ENCODE assay signal across 18 mouse cellular contexts in the genomic region with DNA sequence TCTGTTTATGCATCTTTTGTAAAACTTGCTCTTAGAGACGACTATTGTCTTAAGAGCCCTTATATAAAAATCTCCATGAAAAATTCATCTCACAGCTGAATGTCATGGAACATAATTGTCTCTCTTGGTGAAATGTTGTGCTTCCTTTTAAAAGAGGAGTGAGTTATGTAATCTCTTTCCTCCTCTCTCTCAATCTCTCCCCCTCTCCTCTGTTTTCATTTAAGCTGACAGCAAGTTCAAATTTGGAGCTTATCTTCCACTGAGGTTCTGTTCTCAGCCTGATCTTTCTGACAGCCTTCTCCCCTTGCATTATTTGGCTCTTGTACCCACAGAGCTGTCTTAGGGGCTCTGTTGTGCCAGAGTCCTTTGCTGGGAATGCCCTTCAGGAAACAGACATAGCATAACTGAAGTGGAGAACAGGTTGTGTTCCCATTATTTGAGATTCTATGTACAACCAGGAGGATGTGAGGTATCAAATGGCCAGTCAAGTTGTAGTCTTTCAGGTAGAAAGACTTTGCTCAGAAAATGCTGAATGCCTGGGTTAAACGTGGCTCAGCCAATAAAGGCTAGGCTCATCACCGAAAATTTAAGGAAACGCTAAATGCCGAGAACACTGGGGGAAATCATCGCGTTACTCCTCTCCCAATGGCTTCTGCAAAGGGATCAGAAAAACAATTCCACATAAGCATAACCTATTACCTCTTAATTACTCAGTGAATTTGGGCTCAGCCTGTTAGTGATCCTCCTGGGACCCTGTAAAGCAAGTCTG.
DNase-seq lines count a peak whose midpoint lies in the region; TF ChIP-seq lines count a peak whose summit lies in the region.
"Had no signal": no experiment of that assay in that cellular context is flagged by ENCODE, and none has a peak within 500 bp of the region (broad histone marks: within the 10 kb centered on the region; RNA-seq: fewer than 3 reads in every experiment).

No protein-coding gene starts in this region.

- no peak for TF ChIP-seq CTCF in layer of hippocampus, adult 2 months (conservative IDR thresholded peaks at IDR 0.05)

- peak; percentile 20 to 36 for DNase-seq in frontal cortex, postnatal 36 days (ENCODE audit: low spot score in 2 of 2)
- DNase-seq in frontal cortex, postnatal 10 days (ENCODE audit: low spot score in 2 of 2): no peak
- no peak for DNase-seq in layer of hippocampus, adult 2 months (ENCODE audit: low spot score in 2 of 2)
- no peak for DNase-seq in layer of hippocampus, postnatal 14 days (ENCODE audit: low spot score in 2 of 2)
- peak; percentile 26 for DNase-seq in right cerebral cortex, adult 18-20 months
- no peak for DNase-seq in right cerebral cortex, adult 2 months (ENCODE audit: low spot score in 2 of 2)
- no peak for DNase-seq in adrenal gland, postnatal 25 days
- DNase-seq: adrenal gland, postnatal 14 days; cerebellum, adult 2 months; cerebellum, postnatal 10 days; embryo, embryonic 11 days; heart, postnatal 10 days; heart, postnatal 4 days had no signal

- H3K27ac ChIP-seq in layer of hippocampus, adult 2 months: peak overlapping the region; percentile 84
- H3K27ac ChIP-seq: embryonic facial prominence, embryonic 15.5 days; forebrain, embryonic 10.5 days; heart, embryonic 13.5 days; hindbrain, embryonic 12.5 days had no signal

- no peak overlapping the region for H3K4me3 ChIP-seq in layer of hippocampus, adult 2 months
- H3K4me3 ChIP-seq: embryonic facial prominence, embryonic 15.5 days; erythroblast, embryonic 14.5 days; forebrain, embryonic 10.5 days; heart, embryonic 13.5 days; hindbrain, embryonic 12.5 days had no signal

Comparison
In these comparisons a context has a peak if more than half of its experiments do, and no peak if none do; other contexts are left out.
1. DNase-seq: peak in frontal cortex, postnatal 36 days (2 of 2) and right cerebral cortex, adult 18-20 months (single experiment); none in frontal cortex, postnatal 10 days (0 of 2), layer of hippocampus, adult 2 months (0 of 2), layer of hippocampus, postnatal 14 days (0 of 2), right cerebral cortex, adult 2 months (0 of 2) and adrenal gland, postnatal 25 days (single experiment).